Mouse (Mus musculus): ENCODE measurements at regions not wholly inside any gene's neighbourhood (a gene's known extent, or its start where the extent isn't known, plus 50 kb on each side); places are given as distances from the start of the nearest gene placed in this dataset.

DNA sequence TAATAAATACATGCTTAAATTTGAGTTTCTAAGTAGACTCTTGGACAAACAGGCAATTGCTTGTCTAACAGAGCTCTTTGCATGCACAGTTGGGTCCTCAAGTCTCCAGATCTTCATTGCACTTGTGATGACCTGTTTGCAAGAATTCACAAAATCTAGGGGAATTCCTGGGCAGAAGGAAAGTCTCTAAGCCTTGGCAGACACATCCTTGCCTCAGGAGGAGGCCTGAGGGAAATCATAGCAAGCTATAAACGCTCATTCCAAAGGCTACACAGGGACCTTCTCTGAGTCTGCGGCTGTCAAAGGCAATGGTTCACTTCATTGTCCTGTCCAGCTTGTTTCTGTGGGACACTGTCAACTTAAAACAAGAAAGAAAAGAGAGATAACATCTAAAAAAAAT, 117.9 kb downstream of the Phlda1 start:
- TF ChIP-seq USF1 (IDR thresholded peaks at IDR 0.05; ENCODE audit: low read depth, low read length) (no peak), HCFC1 (IDR thresholded peaks at IDR 0.05; ENCODE audit: low read depth, low read length) (no peak), CTCF (conservative IDR thresholded peaks at IDR 0.05 in 1 of 2, IDR thresholded peaks at IDR 0.05 in 1 of 2; ENCODE audit: low read depth in 2 of 2, low read length in 2 of 2) (no peak), MYC (IDR thresholded peaks at IDR 0.05; ENCODE audit: low read depth, low read length) (no peak), ZKSCAN1 (IDR thresholded peaks at IDR 0.05; ENCODE audit: borderline replicate concordance, low read depth, low read length) (no peak), USF2 (conservative IDR thresholded peaks at IDR 0.05; ENCODE audit: low read depth, low read length) (no peak), EP300 (IDR thresholded peaks at IDR 0.05; ENCODE audit: low read length) (no peak), MAFK (IDR thresholded peaks at IDR 0.05; ENCODE audit: insufficient replicate concordance, low read length) (no peak), POLR2AphosphoS2 (IDR thresholded peaks at IDR 0.05; ENCODE audit: low read depth, low read length) (no peak)
